Mouse (Mus musculus) erythroblast, embryonic 14.5 days (primary cell): ENCODE data around the gene Armh4.

ENCODE experiments used
- GATA1 ChIP-seq: IDR thresholded peaks from 2 replicates; pipeline ENCODE4 v1.6.1; 2012; ENCODE audit warnings: low read length, inconsistent platforms, mixed read lengths
- TAL1 ChIP-seq: IDR thresholded peaks from 3 replicates; pipeline ENCODE4 v1.6.1; 2012; ENCODE audit warnings: low read length, inconsistent platforms, mixed read lengths

- TF ChIP-seq TAL1 (no peak), GATA1 (no peak)
Observed at GRCm38 (mm10) chr14:49733950-49734349, 49.2 kb downstream of the Armh4 start.
